Mouse (Mus musculus) heart, adult 2 months (tissue): Measurements from ENCODE around the gene Cxcl14.

Experiments used
- CTCF ChIP-seq: fragments of 200-600 bp; IDR thresholded peaks from 2 replicates; pipeline ENCODE4 v1.8.1; 2022; ENCODE audit warnings: antibody characterized with exemption, mild to moderate bottlenecking, moderate library complexity
- EP300 ChIP-seq: fragments of 200-500 bp; IDR thresholded peaks from 2 replicates; pipeline ENCODE4 v1.6.1; 2011; ENCODE audit warnings: low read depth, low read length, control low read depth; ENCODE audit not compliant: insufficient read depth
- POLR2A ChIP-seq: fragments of 200-500 bp; IDR thresholded peaks from 2 replicates; pipeline ENCODE4 v1.6.1; 2011; ENCODE audit warnings: mild to moderate bottlenecking, low read depth, low read length, control low read depth; ENCODE audit not compliant: insufficient read depth

DNA sequence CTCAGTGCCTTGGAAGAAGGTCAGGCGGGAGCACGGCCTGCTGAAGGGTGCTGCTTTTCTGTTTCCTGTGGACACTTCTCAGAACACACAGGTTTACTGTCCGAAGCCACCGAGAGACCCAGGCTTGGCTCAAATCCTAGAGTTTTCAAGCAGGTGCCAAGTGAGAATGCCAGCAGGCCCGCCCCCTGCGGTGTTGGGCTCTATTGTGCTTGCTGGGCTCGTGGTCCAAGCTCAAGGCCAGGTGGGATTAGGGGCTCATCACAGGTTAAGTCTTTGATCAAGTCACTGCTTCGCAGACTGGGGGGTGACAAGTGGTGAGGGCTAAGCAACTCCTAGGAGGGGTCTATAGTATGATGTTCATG, 289 bp upstream of the Cxcl14 start:
- TF ChIP-seq POLR2A = no peak
- no peak for TF ChIP-seq CTCF
- no peak for TF ChIP-seq EP300
